Mouse (Mus musculus) adrenal gland, adult 18-20 months (tissue): Measurements from ENCODE around the gene Prickle1. TPM values are rescaled to one million over a fixed set of nuclear protein-coding genes. Genes with fewer than 3 reads are reported as not detected.

Experiments used
- DNase-seq, 2 experiments: peaks; one replicate each; pipeline ENCODE4 v3.0.0; 2021 to 2022; ENCODE audit warnings: low spot score in 2 of 2
- total RNA-seq, 2 experiments: library from RNA; stranded (reverse); gene quantifications; 1 replicate in 1 of 2; 2 replicates in 1 of 2; pipeline ENCODE4 v1.2.3; 2021

Prickle1 gene
- total RNA-seq, 2 experiments from 2014 or later: 16.8 to 26.6 TPM

GRCm38 (mm10) chr15:93453296-93453695 lies 142.4 kb downstream of the Prickle1 start:
- no peak for DNase-seq

Other genes with a start within 250 kb of the Prickle1 start
- 10 to 100 TPM; 82.1 to 96.9 TPM for gene Zcrb1, start 197.6 kb downstream of the Prickle1 start, total RNA-seq
- gene Pphln1, start 197.5 kb downstream of the Prickle1 start, total RNA-seq: 10 to 100 TPM; 35.1 to 37.9 TPM